Mouse (Mus musculus) heart, embryonic 15.5 days (tissue): Measurements from ENCODE around the gene Unk. TPM values are rescaled to one million over a fixed set of nuclear protein-coding genes. Genes with fewer than 3 reads are reported as not detected.
"Not testable (repeated sequence)": the region's sequence is repeated elsewhere in the genome, so short reads cannot be mapped to it uniquely, and the experiment has no call there.

Source experiments
- ATAC-seq: fragments of 200-750 bp; cut with Nextera tagmentation; replicated peaks from 2 replicates; pipeline ENCODE4 v1.8.0; 2017; ENCODE audit warnings: low read depth, moderate TSS enrichment; ENCODE audit not compliant: insufficient number of reproducible peaks, insufficient read depth, low FRiP score
- H3K27ac ChIP-seq: fragments of 300-500 bp; sonication (generic); 2 replicates; pipeline ENCODE4 v1.5.1; 2015; ENCODE audit warnings: mild to moderate bottlenecking, inconsistent platforms
- H3K27me3 ChIP-seq: fragments of 300-500 bp; sonication (generic); 2 replicates; pipeline ENCODE4 v1.6.1; 2015; ENCODE audit warnings: inconsistent platforms
- H3K36me3 ChIP-seq: fragments of 300-500 bp; sonication (generic); 2 replicates; pipeline ENCODE4 v1.6.1; 2015; ENCODE audit warnings: mild to moderate bottlenecking, inconsistent platforms
- H3K4me1 ChIP-seq: fragments of 300-500 bp; sonication (generic); replicated peaks from 2 replicates; pipeline ENCODE4 v1.6.1; 2015; ENCODE audit warnings: inconsistent platforms
- H3K4me2 ChIP-seq: fragments of 300-500 bp; sonication (generic); 2 replicates; pipeline ENCODE4 v1.6.1; 2015; ENCODE audit warnings: inconsistent platforms, mild to moderate bottlenecking, moderate library complexity
- H3K4me3 ChIP-seq: fragments of 300-500 bp; sonication (generic); 2 replicates; pipeline ENCODE4 v1.5.1; 2015; ENCODE audit warnings: mild to moderate bottlenecking, inconsistent platforms
- H3K9ac ChIP-seq: fragments of 300-500 bp; sonication (generic); 2 replicates; pipeline ENCODE4 v1.6.1; 2015; ENCODE audit warnings: mild to moderate bottlenecking, inconsistent platforms
- H3K9me3 ChIP-seq: fragments of 300-500 bp; sonication (generic); replicated peaks from 2 replicates; pipeline ENCODE4 v1.6.1; 2016; ENCODE audit warnings: inconsistent platforms
- WGBS: fragments of 180-500 bp; shearing (Covaris S2); methylation state at CpG from one replicate; pipeline ENCODE4 v1.1.7; 2015; ENCODE audit warnings: mixed read lengths; 5-methylcytosine and 5-hydroxymethylcytosine counted together
- polyA plus RNA-seq: library from polyadenylated mRNA; unstranded; fragments of >200 nt; fragmentation: Nextera tagmentation; extraction: Ambion mirVana; gene quantifications from 2 replicates; pipeline ENCODE4 v1.2.1, GENCODE M21; 2015

Gene Unk
- polyA plus RNA-seq, 1 experiment from 2014 or later = 19.5 TPM

DNA sequence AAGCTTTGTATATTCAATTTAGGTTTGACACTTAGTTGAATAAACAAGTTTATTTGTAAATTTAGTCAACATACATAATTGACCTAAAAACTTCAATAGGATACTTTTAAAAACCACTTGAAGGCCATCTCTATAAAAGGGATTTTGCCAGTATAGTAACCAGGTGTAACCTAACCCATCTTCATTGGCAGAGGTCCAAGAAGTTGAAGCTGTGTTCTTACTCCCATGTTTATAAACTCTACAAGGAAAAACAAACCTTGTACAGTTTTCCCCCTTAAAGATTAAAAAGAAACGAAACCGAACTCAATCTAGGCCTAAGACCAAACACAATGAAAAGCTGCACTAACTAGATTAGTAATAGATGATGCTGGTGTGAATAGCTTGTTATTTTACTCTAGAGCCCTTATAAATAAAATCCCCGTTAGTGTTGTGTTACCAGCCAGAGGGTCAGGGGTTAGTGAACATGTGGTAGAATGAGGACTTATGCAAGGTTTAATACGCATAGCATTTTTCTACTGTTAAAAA, 7.8 kb upstream of the Unk start:
- H3K4me3 ChIP-seq = peak overlapping the region; percentile 37
- H3K9ac ChIP-seq = no peak overlapping the region
- peak overlapping the region; percentile 61 for H3K4me2 ChIP-seq
- no peaks in the 10 kb centered on the region for H3K27me3 ChIP-seq
- no peaks in the 10 kb centered on the region for H3K9me3 ChIP-seq
- H3K36me3 ChIP-seq = peaks cover 13% of the 10 kb centered on the region
- H3K27ac ChIP-seq = no peak overlapping the region
- H3K4me1 ChIP-seq = peaks cover 12% of the 10 kb centered on the region
- no peak for ATAC-seq
- WGBS = 65% methylated on average over 4 of the region's 4 CpGs

- Histone ChIP-seq H3K27ac (peak overlapping the region; percentile 99), H3K9ac (peak overlapping the region; percentile 100), H3K4me2 (peak overlapping the region; percentile 61), H3K4me3 (peak overlapping the region; percentile 94), H3K4me1 (peaks cover 12% of the 10 kb centered on the region), H3K36me3 (peaks cover 13% of the 10 kb centered on the region)
- 3% methylated on average over 18 of the region's 18 CpGs for WGBS
- not testable (repeated sequence) for ATAC-seq, H3K27me3 ChIP-seq, H3K9me3 ChIP-seq
These were observed 6.9 kb upstream of the Unk start for GRCm38 (mm10) chr11:116023074-116023770.

GRCm38 (mm10) chr11:116023771-116024355, 6.3 kb upstream of the Unk start:
- Histone ChIP-seq H3K4me3 (peak overlapping the region; percentile 94), H3K9ac (peak overlapping the region; percentile 100), H3K27me3 (no peaks in the 10 kb centered on the region), H3K4me2 (peak overlapping the region; percentile 61), H3K27ac (peak overlapping the region; percentile 99), H3K4me1 (peaks cover 12% of the 10 kb centered on the region), H3K9me3 (no peaks in the 10 kb centered on the region), H3K36me3 (peaks cover 13% of the 10 kb centered on the region)
- 1% methylated on average over 56 of the region's 57 CpGs for WGBS
- ATAC-seq = peak; percentile 81

DNA sequence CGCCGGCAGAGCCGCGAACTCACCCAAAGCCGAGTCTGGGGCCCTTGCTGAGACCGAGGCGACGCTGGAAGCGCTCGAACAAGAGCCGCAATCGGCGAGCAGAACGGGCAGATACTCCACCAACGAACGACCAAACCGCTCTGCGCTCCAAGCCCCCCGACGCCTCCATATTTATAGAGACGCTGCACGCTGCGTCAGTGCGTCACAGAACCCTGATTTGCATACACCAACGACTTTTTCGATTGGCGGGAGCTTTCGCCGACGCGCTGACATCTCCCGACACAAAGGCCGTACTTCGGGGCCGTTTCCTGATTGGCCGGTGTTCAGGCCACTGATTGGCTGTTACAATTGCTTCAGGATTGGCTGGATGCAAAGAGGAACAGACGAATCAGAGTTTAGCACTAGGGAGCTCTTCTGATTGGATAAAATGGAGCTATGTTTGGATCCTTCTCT, 5.7 kb upstream of the Unk start:
- under 1% methylated on average over 37 of the region's 37 CpGs for WGBS
- ATAC-seq = peak; percentile 93
- H3K27ac ChIP-seq = peak overlapping the region; percentile 99

DNA sequence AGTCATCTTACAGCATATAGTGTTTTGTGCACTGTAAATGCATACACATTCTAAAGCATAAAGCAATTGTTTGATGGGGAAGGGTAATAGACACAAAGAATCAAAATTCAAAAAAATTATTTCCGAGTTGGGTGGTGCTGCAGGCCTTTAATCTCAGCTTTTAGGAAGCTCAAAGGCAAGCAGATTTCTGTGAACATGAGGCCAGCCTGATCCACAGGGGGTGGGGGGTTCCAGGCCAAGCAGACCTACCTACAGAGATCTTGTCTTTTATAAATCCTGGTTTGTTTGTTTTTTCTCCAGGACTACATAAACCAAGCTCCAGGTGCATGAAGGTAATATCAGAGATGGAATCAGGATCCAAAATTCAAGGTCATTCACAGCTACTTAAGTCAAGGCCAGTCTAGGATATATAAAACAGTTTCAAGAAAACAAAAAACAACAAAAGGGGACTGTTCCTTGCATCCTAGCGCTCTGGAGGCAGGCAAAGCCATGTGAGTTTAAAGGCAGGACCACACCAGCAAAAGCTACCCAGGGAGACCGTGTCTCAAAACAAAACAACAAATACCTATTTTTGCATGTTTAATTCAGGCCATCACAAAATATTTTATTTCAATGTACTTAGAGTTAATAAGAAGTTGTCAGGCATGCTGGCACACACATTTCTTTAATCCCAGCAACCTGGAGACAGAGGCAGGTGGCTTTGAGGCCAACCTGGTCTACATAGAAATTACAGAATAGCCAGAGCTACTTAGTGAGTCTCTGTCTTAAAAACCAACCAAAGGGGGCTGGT, 4.9 kb upstream of the Unk start:
- no peaks in the 10 kb centered on the region for H3K27me3 ChIP-seq
- 85% methylated on average over 3 of the region's 3 CpGs for WGBS
- H3K4me3 ChIP-seq = no peak overlapping the region
- H3K4me1 ChIP-seq = peaks cover 17% of the 10 kb centered on the region
- H3K27ac ChIP-seq = peak overlapping the region; percentile 64; the same call in 1 of the 2 replicates
- peaks cover 13% of the 10 kb centered on the region for H3K36me3 ChIP-seq
- no peak overlapping the region for H3K9ac ChIP-seq
- H3K4me2 ChIP-seq = no peak overlapping the region
- H3K9me3 ChIP-seq = no peaks in the 10 kb centered on the region
- no peak for ATAC-seq

More for the DNA sequence above, 5.7 kb upstream of the Unk start:
- peaks cover 13% of the 10 kb centered on the region for H3K4me1 ChIP-seq
- H3K9ac ChIP-seq = peak overlapping the region; percentile 100
- peaks cover 13% of the 10 kb centered on the region for H3K36me3 ChIP-seq
- H3K27me3 ChIP-seq = no peaks in the 10 kb centered on the region
- H3K9me3 ChIP-seq = no peaks in the 10 kb centered on the region
- H3K4me2 ChIP-seq = peak overlapping the region; percentile 61
- peak overlapping the region; percentile 94 for H3K4me3 ChIP-seq

DNA sequence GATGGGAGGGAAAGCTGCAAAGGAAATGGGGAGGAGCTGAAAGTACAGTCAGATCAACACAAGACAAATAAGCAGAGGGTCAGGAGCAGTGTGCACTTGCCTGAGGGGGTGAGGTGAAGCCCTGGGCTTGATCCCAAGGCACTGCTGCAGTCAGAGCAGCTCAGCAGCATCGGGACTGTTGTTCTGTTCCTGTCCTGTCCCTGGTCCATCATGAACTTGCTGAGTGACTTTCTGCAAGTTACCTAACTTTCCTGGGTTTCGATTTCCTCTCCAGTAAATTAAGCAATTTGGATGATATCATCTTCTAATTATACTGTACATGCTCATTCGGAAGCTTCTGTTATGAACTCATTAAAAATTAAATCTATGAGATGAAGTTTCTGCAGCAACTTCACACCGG, 2.4 kb upstream of the Unk start, which contains the start of gene H3f3b:
Gene H3f3b (minus strand): TSS at position 207 of the 400 bp plus-strand sequence.
- H3K27ac ChIP-seq = no peak within 1 kb of the TSS
- no peaks in the 10 kb centered on the region for H3K9me3 ChIP-seq
- no peak within 1 kb of the TSS for H3K9ac ChIP-seq
- H3K4me3 ChIP-seq = no peak within 1 kb of the TSS
- WGBS = 69% methylated on average over 4 of the region's 4 CpGs
- H3K36me3 ChIP-seq = no peaks in the 10 kb centered on the region
- H3K27me3 ChIP-seq = no peaks in the 10 kb centered on the region
- no peak for ATAC-seq
- no peak within 1 kb of the TSS for H3K4me2 ChIP-seq
- H3K4me1 ChIP-seq = peaks cover 18% of the 10 kb centered on the region

DNA sequence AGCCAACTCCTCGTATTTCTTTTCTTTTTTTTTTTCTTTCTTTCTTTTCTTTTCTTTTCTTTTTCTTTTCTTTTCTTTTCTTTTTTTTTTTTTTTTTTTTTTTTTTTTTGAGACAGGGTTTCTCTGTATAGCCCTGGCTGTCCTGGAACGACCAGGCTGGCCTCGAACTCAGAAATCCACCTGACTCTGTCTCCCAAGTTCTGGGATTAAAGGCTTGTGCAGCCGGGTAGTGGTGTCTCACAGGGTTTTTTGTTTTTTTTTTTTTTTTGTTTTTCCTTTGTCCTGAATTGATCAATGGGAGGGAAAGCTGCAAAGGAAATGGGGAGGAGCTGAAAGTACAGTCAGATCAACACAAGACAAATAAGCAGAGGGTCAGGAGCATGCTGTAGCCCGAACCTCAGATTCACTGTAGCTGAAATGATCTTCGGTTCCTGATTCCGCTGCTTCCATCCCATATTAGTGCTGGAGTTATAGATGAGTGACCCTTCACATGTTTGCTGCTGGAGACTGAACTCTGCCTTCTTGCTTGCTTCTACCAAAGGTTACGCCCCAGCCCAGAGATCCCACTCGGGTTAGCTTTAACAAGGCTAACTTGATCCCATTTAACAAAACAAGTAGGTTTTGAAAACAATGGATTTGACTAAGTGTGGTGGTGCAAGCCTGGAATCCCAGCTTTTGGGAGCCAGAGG, 1.8 kb upstream of the Unk start:
- 75% methylated on average over 9 of the region's 9 CpGs for WGBS
- H3K36me3 ChIP-seq = 0 out of 2 replicates have a peak, but pooled peaks cover 3% of the 10 kb centered on the region
- no peak for ATAC-seq
- no peak overlapping the region for H3K27ac ChIP-seq
- no peaks in the 10 kb centered on the region for H3K27me3 ChIP-seq
- peaks cover 23% of the 10 kb centered on the region for H3K4me1 ChIP-seq
- no peak overlapping the region for H3K4me3 ChIP-seq
- no peaks in the 10 kb centered on the region for H3K9me3 ChIP-seq
- H3K9ac ChIP-seq = no peak overlapping the region
- H3K4me2 ChIP-seq = no peak overlapping the region

DNA sequence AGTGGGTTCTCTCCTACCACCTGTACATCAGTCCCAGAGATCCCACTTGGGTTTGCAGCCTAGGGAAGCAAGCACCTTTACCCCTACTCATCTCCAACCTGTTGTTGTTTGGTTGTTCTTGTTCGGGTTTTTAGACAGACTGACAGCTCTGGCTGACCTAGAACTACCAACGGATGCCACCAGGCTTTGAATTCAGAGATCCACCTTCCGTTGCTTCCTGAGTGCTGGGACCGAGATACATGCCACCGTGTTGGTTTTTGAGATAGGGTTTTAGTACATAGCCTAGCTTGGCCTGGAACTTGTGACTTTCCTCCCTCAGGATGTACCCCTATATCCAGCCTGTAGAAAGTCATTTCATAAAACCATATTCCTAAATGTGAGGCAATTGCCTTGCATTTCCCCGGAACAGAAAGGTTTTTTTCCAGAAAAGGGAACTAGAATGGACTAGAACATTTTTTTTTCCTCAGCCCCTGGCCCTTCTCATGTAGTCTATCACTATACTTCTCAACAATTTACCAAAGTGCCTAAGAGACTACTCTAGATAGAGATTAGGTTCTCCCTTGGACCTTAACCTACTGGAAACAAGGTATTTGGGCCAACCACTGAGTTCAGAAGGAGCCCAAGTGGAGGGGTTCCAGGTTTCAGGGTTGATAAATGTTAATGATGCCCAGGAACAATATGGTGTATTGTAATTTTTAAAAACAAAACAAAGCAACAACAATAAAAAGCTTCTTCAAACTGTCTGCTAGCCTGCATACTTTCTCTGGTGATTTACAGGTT, 846 bp upstream of the Unk start:
- Histone ChIP-seq H3K9me3 (no peaks in the 10 kb centered on the region), H3K36me3 (0 out of 2 replicates have a peak, but pooled peaks cover 5% of the 10 kb centered on the region), H3K4me3 (peak overlapping the region; percentile 89), H3K4me1 (peaks cover 24% of the 10 kb centered on the region), H3K9ac (0 out of 2 replicates have a peak overlapping the region, but pooled peaks have one; percentile 45), H3K27me3 (no peaks in the 10 kb centered on the region), H3K4me2 (peak overlapping the region; percentile 71), H3K27ac (peak overlapping the region; percentile 100; the same call in 1 of the 2 replicates)
- WGBS = 73% methylated on average over 6 of the region's 6 CpGs
- no peak for ATAC-seq

- Histone ChIP-seq H3K4me1 (peaks cover 24% of the 10 kb centered on the region), H3K9ac (peak overlapping the region; percentile 95), H3K4me2 (peak overlapping the region; percentile 82), H3K36me3 (0 out of 2 replicates have a peak, but pooled peaks cover 12% of the 10 kb centered on the region), H3K9me3 (no peaks in the 10 kb centered on the region), H3K27ac (peak overlapping the region; percentile 100), H3K27me3 (no peaks in the 10 kb centered on the region), H3K4me3 (peak overlapping the region; percentile 89)
- WGBS = 24% methylated on average over 14 of the region's 14 CpGs
- no peak; the same call in 1 of the 2 replicates for ATAC-seq
These were observed 1.1 kb downstream of the Unk start for GRCm38 (mm10) chr11:116030898-116031845.
